Mouse (Mus musculus) cerebellum, adult 8-10 months (tissue): ENCODE data around the gene Mzt1.

Experiments used
- DNase-seq: peaks from one replicate; pipeline ENCODE4 v3.0.0; 2022

Gene Mzt1

DNA sequence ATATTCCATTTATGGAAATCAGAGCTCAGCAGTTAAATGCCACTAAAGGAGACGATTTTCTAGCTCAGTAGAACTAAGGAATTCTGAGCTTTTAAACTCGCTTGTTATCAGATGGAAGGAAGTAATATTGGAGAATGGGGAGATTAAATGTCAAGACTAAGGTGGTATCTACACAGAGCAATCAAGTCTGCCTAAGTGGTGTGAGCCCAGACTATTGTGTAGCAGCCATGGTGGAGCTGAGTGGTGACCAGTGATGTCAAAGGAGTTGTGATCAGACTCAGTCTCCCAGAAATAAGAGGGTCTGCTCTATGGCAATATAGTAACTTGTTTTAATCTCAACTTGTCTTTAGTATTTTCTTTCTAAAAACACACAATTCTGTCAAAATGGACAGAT lies 35.0 kb downstream of the Mzt1 start:
- no peak for DNase-seq

- DNase-seq = no peak
Observed at GRCm38 (mm10) chr14:99010224-99010919, 35.6 kb downstream of the Mzt1 start.

DNA sequence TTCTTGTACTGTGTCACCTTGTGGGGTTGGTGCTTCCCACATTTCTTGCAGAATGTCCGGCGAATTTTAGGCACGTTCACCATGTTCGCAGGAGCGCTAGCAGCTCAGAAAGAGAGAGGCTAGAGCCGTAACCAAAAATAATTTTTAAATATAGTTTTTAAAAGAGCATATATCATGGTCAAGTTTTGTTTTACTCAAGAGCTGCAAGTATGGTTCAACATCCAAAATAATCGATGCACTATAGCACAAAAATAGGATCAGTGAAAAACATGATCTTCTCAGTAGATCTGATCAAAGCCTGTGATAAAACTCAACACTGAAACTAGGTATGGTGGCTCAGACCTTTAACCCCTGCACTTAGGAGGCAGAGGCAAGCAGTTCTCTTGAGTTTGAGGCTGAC lies 51.7 kb downstream of the Mzt1 start, which contains the start of gene Rpl36a-ps1:
Gene Rpl36a-ps1 (minus strand): TSS at position 101 of the 400 bp plus-strand sequence.
- DNase-seq = no peak

- DNase-seq = no peak
Observed at GRCm38 (mm10) chr14:98992482-98992881, 53.5 kb downstream of the Mzt1 start.

DNA sequence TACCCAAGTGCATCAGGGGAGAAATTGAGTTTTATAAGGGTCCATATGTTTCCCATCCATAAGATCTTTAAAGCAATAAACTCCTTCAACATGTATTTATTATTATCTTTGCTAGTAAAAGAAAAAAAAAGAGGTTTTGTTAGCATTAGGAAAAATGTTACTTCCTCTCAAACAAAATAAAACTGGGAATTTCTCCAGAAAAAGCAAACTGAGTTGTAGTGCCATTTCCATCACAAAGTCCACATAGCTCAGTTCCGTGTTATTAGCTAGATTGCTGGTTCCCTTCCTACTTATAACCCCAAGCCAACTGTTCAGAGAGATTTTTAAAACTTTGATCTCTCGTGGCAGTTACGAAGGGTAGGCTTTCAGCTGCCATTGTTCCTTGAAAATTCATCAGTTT lies 55.3 kb downstream of the Mzt1 start:
- DNase-seq = no peak

- no peak for DNase-seq
Observed at GRCm38 (mm10) chr14:98989818-98990217, 56.1 kb downstream of the Mzt1 start.
